Comparison of ENCODE assay signal across 23 mouse cellular contexts in genomic region chr6:133420929-133421328, GRCm38 (mm10).
"Had no signal": no experiment of that assay in that cellular context is flagged by ENCODE, and none has a peak within 500 bp of the region (broad histone marks: within the 10 kb centered on the region; RNA-seq: fewer than 3 reads in every experiment).

No protein-coding gene starts in this region.

- H3K9ac ChIP-seq: hindbrain, embryonic 12.5 days; hindbrain, embryonic 14.5 days; kidney, embryonic 15.5 days; limb, embryonic 13.5 days; limb, embryonic 15.5 days; liver, embryonic 12.5 days; liver, embryonic 14.5 days had no signal

- H3K27me3 ChIP-seq: hindbrain, embryonic 12.5 days; kidney, embryonic 15.5 days; limb, embryonic 13.5 days; limb, embryonic 15.5 days; liver, embryonic 12.5 days had no signal

- H3K36me3 ChIP-seq: hindbrain, embryonic 10.5 days; hindbrain, embryonic 12.5 days; kidney, embryonic 15.5 days; limb, embryonic 13.5 days; limb, embryonic 15.5 days; liver, embryonic 12.5 days had no signal

- H3K27ac ChIP-seq: heart, adult 2 months; hindbrain, embryonic 10.5 days; hindbrain, embryonic 12.5 days; hindbrain, embryonic 14.5 days; kidney, embryonic 15.5 days; kidney, postnatal 0 days; limb, embryonic 13.5 days; limb, embryonic 15.5 days; liver, embryonic 12.5 days; liver, embryonic 14.5 days had no signal

- DNase-seq: gastrocnemius, postnatal 14 days; gastrocnemius, postnatal 36 days; heart, adult 11 months; heart, adult 2 months; heart, postnatal 10 days; heart, postnatal 4 days; kidney, adult 11 months; kidney, adult 2 months; kidney, adult 9 months; kidney, postnatal 14 days; kidney, postnatal 36 days; layer of hippocampus, adult 9-11 months; layer of hippocampus, postnatal 36 days; left cerebral cortex, postnatal 4 days had no signal

- H3K4me1 ChIP-seq: hindbrain, embryonic 10.5 days; hindbrain, embryonic 12.5 days; kidney, embryonic 15.5 days; limb, embryonic 13.5 days; limb, embryonic 15.5 days; liver, embryonic 12.5 days had no signal

- H3K9me3 ChIP-seq: hindbrain, embryonic 12.5 days; kidney, embryonic 15.5 days; limb, embryonic 13.5 days; limb, embryonic 15.5 days; liver, embryonic 12.5 days had no signal

- H3K4me3 ChIP-seq: heart, adult 2 months; hindbrain, embryonic 10.5 days; hindbrain, embryonic 12.5 days; kidney, embryonic 15.5 days; limb, embryonic 13.5 days; limb, embryonic 15.5 days; liver, embryonic 12.5 days had no signal
